Mouse (Mus musculus) central nervous system, embryonic 14 days (tissue): Measurements from ENCODE around the gene Gm21830. TPM values are rescaled to one million over a fixed set of nuclear protein-coding genes. Genes with fewer than 3 reads are reported as not detected.

Experiments used
- polyA plus RNA-seq: library from polyadenylated mRNA; depleted of rRNA; stranded (reverse); fragments of >200 nt; gene quantifications from 2 replicates; pipeline ENCODE4 v1.2.3, GENCODE M21; 2012; rRNA removed

The Gm21830 gene
- not detected in 2 replicates for polyA plus RNA-seq

DNA sequence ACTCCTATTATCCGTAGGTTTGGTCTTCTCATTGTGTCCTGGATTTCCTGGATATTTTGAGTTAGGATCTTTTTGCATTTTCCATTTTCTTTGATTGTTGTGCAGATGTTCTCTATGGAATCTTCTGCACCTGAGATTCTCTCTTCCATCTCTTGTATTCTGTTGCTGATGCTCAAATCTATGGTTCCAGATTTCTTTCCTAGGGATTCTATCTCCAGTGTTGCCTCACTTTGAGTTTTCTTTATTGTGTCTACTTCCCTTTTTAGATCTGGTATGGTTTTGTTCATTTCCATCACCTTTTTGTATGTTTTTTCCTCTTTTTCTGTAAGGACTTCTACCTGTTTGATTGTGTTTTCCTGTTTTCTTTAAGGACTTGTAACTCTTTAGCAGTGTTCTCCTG, at the start of gene Gm21830:
TSS of gene Gm21830 (plus strand) at position 301 of the 400 bp plus-strand sequence.

GRCm38 (mm10) chr2:67433081-67433480, 19.6 kb downstream of the Gm21830 start, which contains the start of gene Gm26727:
Gm26727 (minus strand) TSS chr2:67433181.

DNA sequence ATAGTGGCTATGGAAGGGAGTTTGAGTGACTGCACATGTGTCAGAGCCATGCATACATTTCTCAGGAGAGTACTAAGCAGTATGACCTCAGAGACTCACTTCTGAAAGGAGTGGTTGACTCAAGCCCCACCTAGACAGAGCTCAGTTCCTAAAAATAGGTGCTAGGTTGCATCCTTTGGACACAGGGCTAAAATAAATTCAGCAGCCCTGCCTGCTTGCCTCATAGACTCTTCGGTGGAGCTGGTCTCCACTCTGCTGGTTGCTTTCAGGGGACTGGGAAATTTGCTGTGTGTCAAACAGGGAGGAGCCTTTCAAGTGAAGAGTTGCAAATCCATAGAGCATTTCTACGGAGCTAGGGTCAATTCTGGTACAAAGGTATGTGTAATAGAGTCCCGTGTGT, 32.3 kb downstream of the Gm21830 start, which contains the start of gene Xirp2:
TSS of gene Xirp2 (plus strand) at position 223 of the 400 bp plus-strand sequence.

Other genes starting within 250 kb of the Gm21830 start
- not detected in 2 replicates for gene Gm26727, start 19.5 kb downstream of the Gm21830 start, polyA plus RNA-seq
- gene Xirp2, start 32.3 kb downstream of the Gm21830 start, polyA plus RNA-seq = 0.01 TPM in 1 of 2 replicates, not detected in the other
- gene B3galt1, start 152.1 kb downstream of the Gm21830 start, polyA plus RNA-seq = 16.6 TPM in 2 replicates